Mouse (Mus musculus): ENCODE results near the gene Dhx9. TPM values are rescaled to one million over a fixed set of nuclear protein-coding genes. Genes with fewer than 3 reads are reported as not detected.
"Not testable (repeated sequence)": the region's sequence is repeated elsewhere in the genome, so short reads cannot be mapped to it uniquely, and the experiment has no call there.

Gene Dhx9
- total and polyA plus RNA-seq, 2 experiments = 5.7 to 41.1 TPM

DNA sequence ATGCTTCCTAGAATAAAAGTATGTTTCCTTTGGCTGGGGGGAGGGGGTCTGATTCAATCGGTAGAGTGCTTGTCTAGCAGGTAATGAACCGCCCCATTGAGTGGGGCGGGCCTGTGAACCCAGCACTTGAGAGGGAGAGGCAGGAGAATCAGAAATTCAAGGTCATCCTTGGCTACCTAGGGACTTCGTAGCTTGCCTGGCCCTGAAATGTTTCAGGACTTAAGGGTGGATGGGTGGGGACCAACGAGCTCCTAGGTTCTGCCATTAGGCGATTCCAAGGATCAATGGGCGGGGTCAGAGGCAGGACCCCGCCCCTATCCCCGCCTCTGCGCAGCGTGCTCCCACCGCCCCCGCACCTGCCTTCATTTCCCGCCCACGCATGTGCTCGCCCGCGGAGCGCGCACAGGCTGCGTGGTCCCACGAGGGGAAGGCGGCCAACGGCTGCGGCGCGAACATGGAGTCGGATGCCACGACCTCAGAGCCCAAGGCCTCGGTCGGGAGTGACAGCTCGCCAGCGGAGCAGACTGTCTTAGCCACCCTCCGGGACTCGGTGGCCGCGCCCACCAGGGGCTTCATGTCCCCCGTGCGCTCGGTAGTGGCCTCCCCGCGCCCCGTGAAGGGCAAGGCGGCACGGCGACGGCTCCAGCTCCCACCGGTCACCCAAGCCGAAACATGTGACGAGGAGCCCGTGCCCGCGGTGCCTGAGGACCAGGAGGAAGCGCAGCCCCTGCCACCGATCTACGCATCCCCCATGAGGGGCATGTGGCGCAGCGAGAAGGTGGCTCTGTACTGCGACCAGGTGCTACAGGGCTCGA lies 62.5 kb downstream of the Dhx9 start, which contains the start of gene Shcbp1l:
Shcbp1l (plus strand) TSS at position 393 of the 815 bp plus-strand sequence.
- 7% methylated on average over 60 of the region's 60 CpGs for WGBS
- peak; percentile 50 for DNase-seq (ENCODE audit: extremely low read depth, low read depth, low spot score)
- peak within 1 kb of the TSS; percentile 7 for H3K9ac ChIP-seq (ENCODE audit: low read depth, low read length)
- no peaks in the 10 kb centered on the region for H3K36me3 ChIP-seq (ENCODE audit: control insufficient read depth, insufficient read depth, low read length)
- H3K79me2 ChIP-seq (ENCODE audit: control insufficient read depth, insufficient read depth, low read length) = no peaks in the 10 kb centered on the region
- H3K27ac ChIP-seq (replicated peaks; ENCODE audit: insufficient read depth, low read depth, low read length) = no peak within 1 kb of the TSS
- TF ChIP-seq POLR2A (IDR thresholded peaks at IDR 0.05; ENCODE audit: extremely low read depth, insufficient read depth, low read length) (no peak), CTCF (IDR thresholded peaks at IDR 0.05; ENCODE audit: low read depth, low read length) (no peak)
- H3K27me3 ChIP-seq (ENCODE audit: control insufficient read depth, insufficient read depth, low read length) = 0 out of 2 replicates have a peak, but pooled peaks cover 2% of the 10 kb centered on the region
- peak within 1 kb of the TSS; percentile 50 for H3K4me3 ChIP-seq (ENCODE audit: insufficient read depth, low read depth, low read length)
- peaks cover 11% of the 10 kb centered on the region for H3K4me1 ChIP-seq (ENCODE audit: control insufficient read depth, insufficient read depth, low read length)

DNA sequence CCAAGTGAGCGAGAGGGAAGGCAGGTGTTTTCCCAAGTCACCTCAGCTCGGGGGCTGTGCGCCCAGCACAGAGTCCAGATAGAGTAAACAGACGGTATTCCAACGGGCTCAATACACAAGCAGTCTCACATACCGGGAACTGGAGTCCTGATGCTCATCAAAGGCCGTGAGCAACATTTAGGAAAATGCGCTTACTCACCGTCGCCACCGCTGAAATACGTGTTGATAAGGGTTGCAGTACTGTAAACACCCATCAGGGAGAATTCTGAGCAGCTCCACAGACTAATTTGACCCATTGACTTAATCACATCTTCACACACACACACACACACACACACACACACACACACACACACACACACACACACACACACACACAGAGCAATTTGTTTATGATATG lies 63.2 kb downstream of the Dhx9 start:
- Histone ChIP-seq H3K36me3 (ENCODE audit: control insufficient read depth, insufficient read depth, low read length) (no peaks in the 10 kb centered on the region), H3K79me2 (ENCODE audit: control insufficient read depth, insufficient read depth, low read length) (no peaks in the 10 kb centered on the region), H3K9ac (ENCODE audit: low read depth, low read length) (no peak overlapping the region), H3K4me3 (ENCODE audit: insufficient read depth, low read depth, low read length) (no peak overlapping the region), H3K27me3 (ENCODE audit: control insufficient read depth, insufficient read depth, low read length) (0 out of 2 replicates have a peak, but pooled peaks cover 2% of the 10 kb centered on the region), H3K27ac (replicated peaks; ENCODE audit: insufficient read depth, low read depth, low read length) (no peak overlapping the region), H3K4me1 (ENCODE audit: control insufficient read depth, insufficient read depth, low read length) (peaks cover 11% of the 10 kb centered on the region)
- TF ChIP-seq POLR2A (IDR thresholded peaks at IDR 0.05; ENCODE audit: extremely low read depth, insufficient read depth, low read length) (no peak), CTCF (IDR thresholded peaks at IDR 0.05; ENCODE audit: low read depth, low read length) (no peak)
- WGBS = 16% methylated on average over 12 of the region's 12 CpGs
- DNase-seq (ENCODE audit: extremely low read depth, low read depth, low spot score) = no peak

DNA sequence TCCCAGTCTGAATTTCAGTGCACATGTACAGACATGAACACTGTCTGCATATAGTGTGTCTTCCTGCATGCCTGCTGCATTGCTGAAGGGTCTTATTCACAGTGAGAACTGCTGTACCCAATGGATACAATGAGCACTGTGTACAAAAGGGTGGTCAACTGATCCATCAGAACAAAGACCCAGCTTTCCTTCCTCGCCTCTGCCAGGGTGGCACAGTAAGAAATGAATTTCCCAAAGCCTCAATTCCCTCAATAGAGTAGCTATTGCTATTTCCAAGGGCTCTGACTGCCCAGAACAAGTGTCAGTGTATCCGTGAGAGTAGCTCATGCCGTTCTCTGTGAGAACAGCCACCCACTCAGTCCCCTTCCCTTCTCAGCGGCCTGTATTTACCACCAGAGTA lies 69.7 kb downstream of the Dhx9 start:
- H3K9ac ChIP-seq (ENCODE audit: low read depth, low read length); H3K79me2 ChIP-seq (ENCODE audit: control insufficient read depth, insufficient read depth, low read length); H3K36me3 ChIP-seq (ENCODE audit: control insufficient read depth, insufficient read depth, low read length); H3K4me1 ChIP-seq (ENCODE audit: control insufficient read depth, insufficient read depth, low read length); H3K27ac ChIP-seq (replicated peaks; ENCODE audit: insufficient read depth, low read depth, low read length); H3K27me3 ChIP-seq (ENCODE audit: control insufficient read depth, insufficient read depth, low read length); DNase-seq (ENCODE audit: extremely low read depth, low read depth, low spot score); H3K4me3 ChIP-seq (ENCODE audit: insufficient read depth, low read depth, low read length): not testable (repeated sequence)
- 91% methylated on average over 4 of the region's 4 CpGs for WGBS

DNA sequence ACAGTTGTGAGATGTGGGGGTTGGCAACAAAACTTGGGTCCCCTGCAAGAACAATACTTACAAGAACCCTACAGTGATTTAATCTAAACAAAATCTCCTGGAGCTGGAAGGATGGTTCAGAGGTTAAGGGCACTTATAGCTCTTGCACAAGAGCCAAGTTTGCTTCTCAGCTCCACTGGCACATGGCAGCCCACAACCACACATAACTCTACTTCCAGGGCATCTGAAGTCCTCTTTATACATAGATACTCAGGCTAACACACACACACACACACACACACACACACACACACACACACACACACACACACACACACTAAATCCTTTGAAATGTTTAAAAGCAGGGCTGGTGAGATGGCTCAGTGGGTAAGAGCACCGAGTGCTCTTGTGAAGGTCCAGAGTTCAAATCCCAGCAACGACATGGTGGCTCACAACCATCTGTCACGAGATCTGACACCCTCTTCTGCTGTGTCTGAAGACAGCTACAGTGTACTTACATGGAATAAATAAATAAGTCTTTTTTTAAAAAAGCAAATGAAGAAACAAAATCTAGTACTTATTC lies 71.1 kb downstream of the Dhx9 start:
- WGBS = 88% methylated on average over 3 of the region's 3 CpGs

DNA sequence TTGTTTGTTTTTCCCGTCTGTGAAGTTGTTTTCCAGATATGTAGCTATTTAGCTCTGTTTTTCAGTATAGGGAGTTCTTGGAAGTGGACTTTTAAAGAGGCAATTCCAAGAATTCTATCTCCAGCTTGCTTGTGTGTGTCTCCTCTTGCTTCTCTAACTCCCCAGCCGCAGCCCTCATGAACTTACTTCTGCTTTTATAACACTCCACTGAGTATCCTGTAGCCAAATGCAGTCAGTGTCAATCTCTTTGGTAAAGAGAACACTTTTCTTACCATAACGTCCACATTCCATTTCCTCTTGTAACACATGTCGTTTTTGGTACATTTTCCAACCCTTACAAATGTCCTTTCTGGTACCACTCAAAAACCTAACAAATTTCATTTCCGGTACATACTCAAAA lies 71.7 kb downstream of the Dhx9 start:
- not testable (repeated sequence) for H3K4me3 ChIP-seq (ENCODE audit: insufficient read depth, low read depth, low read length); H3K79me2 ChIP-seq (ENCODE audit: control insufficient read depth, insufficient read depth, low read length); H3K9ac ChIP-seq (ENCODE audit: low read depth, low read length); H3K27me3 ChIP-seq (ENCODE audit: control insufficient read depth, insufficient read depth, low read length); DNase-seq (ENCODE audit: extremely low read depth, low read depth, low spot score); H3K27ac ChIP-seq (replicated peaks; ENCODE audit: insufficient read depth, low read depth, low read length); H3K36me3 ChIP-seq (ENCODE audit: control insufficient read depth, insufficient read depth, low read length); H3K4me1 ChIP-seq (ENCODE audit: control insufficient read depth, insufficient read depth, low read length)
- WGBS = 79% methylated on average over 2 of the region's 5 CpGs

More for the DNA sequence above, 71.1 kb downstream of the Dhx9 start:
- H3K27me3 ChIP-seq (ENCODE audit: control insufficient read depth, insufficient read depth, low read length); H3K36me3 ChIP-seq (ENCODE audit: control insufficient read depth, insufficient read depth, low read length); H3K9ac ChIP-seq (ENCODE audit: low read depth, low read length); H3K79me2 ChIP-seq (ENCODE audit: control insufficient read depth, insufficient read depth, low read length); H3K27ac ChIP-seq (replicated peaks; ENCODE audit: insufficient read depth, low read depth, low read length); H3K4me1 ChIP-seq (ENCODE audit: control insufficient read depth, insufficient read depth, low read length); DNase-seq (ENCODE audit: extremely low read depth, low read depth, low spot score); H3K4me3 ChIP-seq (ENCODE audit: insufficient read depth, low read depth, low read length): not testable (repeated sequence)

DNA sequence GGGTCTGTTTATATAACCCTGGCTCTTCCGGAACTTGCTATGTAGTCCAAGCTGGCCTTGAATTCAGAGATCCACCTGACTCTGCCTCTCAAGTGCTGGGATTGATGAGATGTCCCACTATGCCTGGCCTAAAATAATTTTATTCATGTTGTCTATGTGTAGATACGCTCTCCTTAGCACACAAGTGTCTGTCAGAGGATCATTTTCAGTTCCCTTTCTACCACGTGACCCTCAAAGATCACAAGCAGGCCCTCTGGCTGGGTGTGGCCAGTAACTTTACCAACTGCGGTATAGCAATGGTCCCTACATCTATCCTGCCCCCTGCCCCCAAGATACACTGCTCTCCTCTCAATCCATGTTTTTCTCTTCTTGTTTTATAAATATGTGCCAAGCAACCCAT lies 72.5 kb downstream of the Dhx9 start:
- no peak overlapping the region for H3K9ac ChIP-seq (ENCODE audit: low read depth, low read length)
- H3K27me3 ChIP-seq (ENCODE audit: control insufficient read depth, insufficient read depth, low read length) = no peaks in the 10 kb centered on the region
- no peak overlapping the region for H3K4me3 ChIP-seq (ENCODE audit: insufficient read depth, low read depth, low read length)
- TF ChIP-seq CTCF (IDR thresholded peaks at IDR 0.05; ENCODE audit: low read depth, low read length) (no peak), POLR2A (IDR thresholded peaks at IDR 0.05; ENCODE audit: extremely low read depth, insufficient read depth, low read length) (no peak)
- H3K79me2 ChIP-seq (ENCODE audit: control insufficient read depth, insufficient read depth, low read length) = no peaks in the 10 kb centered on the region
- peak; percentile 19 for DNase-seq (ENCODE audit: extremely low read depth, low read depth, low spot score)
- no peaks in the 10 kb centered on the region for H3K36me3 ChIP-seq (ENCODE audit: control insufficient read depth, insufficient read depth, low read length)
- 86% methylated on average over 4 of the region's 4 CpGs for WGBS
- H3K4me1 ChIP-seq (ENCODE audit: control insufficient read depth, insufficient read depth, low read length) = no peaks in the 10 kb centered on the region
- H3K27ac ChIP-seq (replicated peaks; ENCODE audit: insufficient read depth, low read depth, low read length) = no peak overlapping the region

DNA sequence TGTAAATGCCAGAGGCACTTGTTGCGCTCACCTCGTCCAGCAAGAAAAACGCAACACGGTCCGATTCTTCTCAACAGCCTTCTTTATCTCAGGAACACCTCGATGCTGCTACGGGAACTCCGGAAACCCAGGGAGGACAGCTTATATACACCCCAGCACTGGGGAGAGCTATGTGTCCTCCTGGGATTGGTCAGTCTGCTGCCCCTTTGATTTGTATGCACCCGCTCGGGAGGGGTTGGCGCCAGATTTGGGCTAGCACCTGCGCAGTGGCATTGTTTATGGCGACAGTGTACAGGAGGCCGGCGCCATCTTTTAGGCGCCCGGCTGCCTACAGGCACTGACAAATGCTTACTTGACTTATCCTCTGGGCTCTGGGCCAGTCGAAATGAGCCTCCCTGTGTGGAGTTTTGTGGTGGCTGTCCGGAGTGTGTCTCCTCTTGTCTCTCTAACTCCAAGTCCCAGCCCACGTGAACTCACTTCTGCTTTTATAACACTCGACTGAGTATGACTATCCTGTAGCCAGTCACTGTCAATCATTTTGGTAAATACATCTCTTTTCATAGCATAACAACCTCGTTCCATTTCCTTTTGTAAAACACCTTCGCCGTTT lies 73.2 kb downstream of the Dhx9 start:
- not testable (repeated sequence) for H3K36me3 ChIP-seq (ENCODE audit: control insufficient read depth, insufficient read depth, low read length); H3K4me1 ChIP-seq (ENCODE audit: control insufficient read depth, insufficient read depth, low read length); H3K9ac ChIP-seq (ENCODE audit: low read depth, low read length); H3K79me2 ChIP-seq (ENCODE audit: control insufficient read depth, insufficient read depth, low read length); H3K27me3 ChIP-seq (ENCODE audit: control insufficient read depth, insufficient read depth, low read length); H3K4me3 ChIP-seq (ENCODE audit: insufficient read depth, low read depth, low read length)
- 0 out of 2 replicates have a peak overlapping the region, but pooled peaks have one; percentile 0 for H3K27ac ChIP-seq (replicated peaks; ENCODE audit: insufficient read depth, low read depth, low read length)
- DNase-seq (ENCODE audit: extremely low read depth, low read depth, low spot score) = peak; percentile 19
- 84% methylated on average over 24 of the region's 24 CpGs for WGBS

DNA sequence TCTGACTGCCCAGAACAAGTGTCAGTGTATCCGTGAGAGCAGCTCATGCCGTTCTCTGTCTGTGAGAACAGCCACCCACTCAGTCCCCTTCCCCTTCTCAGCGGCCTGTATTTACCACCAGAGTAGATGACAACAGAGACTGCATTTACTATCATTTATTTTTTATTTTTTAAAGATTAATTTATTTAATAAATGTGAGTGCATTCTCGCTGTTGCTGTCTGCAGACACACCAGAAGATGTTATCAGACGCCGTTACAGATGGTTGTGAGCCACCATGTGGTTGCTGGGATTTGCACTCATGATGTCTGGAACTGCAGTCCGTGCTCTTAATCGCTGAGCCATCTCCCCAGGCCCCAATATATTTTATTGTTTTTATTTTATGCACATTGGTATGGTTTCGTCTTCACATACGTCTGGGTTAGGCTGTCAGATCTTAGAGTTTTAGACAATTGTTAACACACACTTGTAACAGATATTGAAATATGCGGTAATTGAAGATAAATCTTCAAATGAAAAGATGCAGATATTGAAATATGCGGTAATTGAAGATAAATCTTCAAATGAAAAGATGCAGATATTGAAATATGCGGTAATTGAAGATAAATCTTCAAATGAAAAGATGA lies 74.0 kb downstream of the Dhx9 start:
- not testable (repeated sequence) for H3K36me3 ChIP-seq (ENCODE audit: control insufficient read depth, insufficient read depth, low read length); H3K79me2 ChIP-seq (ENCODE audit: control insufficient read depth, insufficient read depth, low read length); H3K4me1 ChIP-seq (ENCODE audit: control insufficient read depth, insufficient read depth, low read length); H3K9ac ChIP-seq (ENCODE audit: low read depth, low read length); DNase-seq (ENCODE audit: extremely low read depth, low read depth, low spot score); H3K27me3 ChIP-seq (ENCODE audit: control insufficient read depth, insufficient read depth, low read length); H3K27ac ChIP-seq (replicated peaks; ENCODE audit: insufficient read depth, low read depth, low read length)
- H3K4me3 ChIP-seq (ENCODE audit: insufficient read depth, low read depth, low read length) = peak overlapping the region; percentile 14; the same call in 1 of the 2 replicates
- 89% methylated on average over 13 of the region's 13 CpGs for WGBS

All from liver, adult 2 months (tissue).